Mouse (Mus musculus) cerebellum, adult 11-12 months (tissue): Measurements from ENCODE around the gene Bag3.

Source experiments
- DNase-seq: peaks from one replicate; pipeline ENCODE4 v3.0.0; 2022

Bag3 gene

DNA sequence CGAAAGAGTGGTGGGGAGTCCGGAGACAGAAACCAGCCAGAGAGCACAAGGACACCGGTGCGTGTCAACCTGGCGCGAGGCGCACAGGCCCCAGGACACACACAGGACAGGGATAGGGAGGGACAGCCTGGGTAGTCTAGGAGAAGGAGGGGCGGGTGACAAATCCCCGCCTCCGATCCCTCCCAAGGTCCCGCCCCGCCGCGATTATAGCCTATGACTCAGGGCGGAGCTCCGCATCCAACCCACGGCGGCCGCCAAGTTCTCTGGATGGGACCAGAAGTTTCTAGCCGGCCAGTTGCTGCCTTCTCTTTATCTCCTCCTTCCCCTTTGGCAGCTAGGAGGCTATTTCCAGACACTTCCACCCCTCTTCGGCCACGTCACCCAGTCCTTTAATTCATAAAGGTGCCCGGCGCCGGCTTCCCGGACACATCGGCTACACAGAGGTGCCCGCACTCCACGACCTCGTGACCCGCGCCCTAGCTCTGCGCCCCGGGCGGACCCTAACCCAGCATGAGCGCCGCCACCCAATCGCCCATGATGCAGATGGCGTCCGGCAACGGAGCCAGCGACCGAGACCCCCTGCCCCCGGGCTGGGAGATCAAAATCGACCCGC, at the start of gene Bag3:
TSS of gene Bag3 (plus strand) at position 268 of the 613 bp plus-strand sequence.
- peak; percentile 86 for DNase-seq

DNA sequence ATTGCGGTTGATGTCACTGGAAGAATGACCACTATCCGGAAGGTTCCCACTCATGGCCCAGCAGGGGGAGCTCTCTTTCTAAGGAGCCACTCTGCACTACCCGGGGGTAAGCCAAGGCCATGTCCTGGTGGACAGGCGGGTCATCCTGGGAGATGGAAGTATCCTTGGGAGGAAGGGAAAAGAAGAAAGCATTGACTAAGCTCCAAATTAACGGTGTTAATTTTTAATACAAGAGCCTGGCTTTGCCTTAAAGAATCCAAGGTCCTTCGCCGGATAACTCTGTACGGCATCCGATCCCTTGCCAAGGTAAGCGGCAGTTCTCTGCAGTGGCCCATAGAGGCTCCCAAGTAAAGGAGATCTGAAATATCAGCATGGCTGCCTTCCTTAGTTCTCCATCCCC, 49.1 kb upstream of the Bag3 start:
- DNase-seq, result peak; percentile 84

DNA sequence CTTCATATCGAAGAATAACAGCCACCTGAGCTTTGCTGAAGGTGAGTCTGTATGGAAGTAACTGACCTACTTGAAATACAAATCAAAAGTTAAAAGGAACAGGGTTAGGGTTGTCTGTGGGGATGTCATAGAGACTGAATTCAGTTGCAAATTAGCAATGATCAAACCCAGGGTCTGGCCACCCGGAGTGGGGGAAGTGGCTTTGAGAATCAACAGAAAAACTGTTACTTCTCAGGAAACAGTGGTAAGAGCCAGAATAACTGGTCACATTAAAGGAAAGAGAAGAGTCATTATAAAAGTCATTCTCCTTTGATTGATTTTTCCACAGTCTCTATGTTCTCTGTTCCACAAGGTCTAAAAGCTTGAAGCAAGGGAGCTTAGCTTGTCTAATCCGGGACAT, 34.4 kb upstream of the Bag3 start:
- no peak for DNase-seq

DNA sequence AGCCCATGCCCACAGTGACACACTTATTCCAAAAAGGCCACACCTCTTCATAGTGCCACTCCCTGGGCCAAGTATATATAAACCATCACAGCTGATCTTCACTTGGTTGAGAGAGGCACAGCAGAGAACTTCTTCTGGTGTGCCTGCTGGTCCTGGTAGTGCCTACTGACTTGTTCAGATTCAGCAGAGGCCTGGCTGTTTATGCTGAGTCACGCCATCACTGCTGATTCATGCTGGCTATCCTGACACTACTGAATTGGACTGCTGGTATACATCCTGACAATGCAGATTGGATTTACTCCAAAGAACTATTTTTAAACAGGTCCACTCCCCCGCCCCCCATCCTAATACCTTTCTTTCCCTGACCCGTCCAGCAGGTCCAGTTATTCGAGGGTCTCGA, 28.9 kb upstream of the Bag3 start:
- no peak for DNase-seq

DNA sequence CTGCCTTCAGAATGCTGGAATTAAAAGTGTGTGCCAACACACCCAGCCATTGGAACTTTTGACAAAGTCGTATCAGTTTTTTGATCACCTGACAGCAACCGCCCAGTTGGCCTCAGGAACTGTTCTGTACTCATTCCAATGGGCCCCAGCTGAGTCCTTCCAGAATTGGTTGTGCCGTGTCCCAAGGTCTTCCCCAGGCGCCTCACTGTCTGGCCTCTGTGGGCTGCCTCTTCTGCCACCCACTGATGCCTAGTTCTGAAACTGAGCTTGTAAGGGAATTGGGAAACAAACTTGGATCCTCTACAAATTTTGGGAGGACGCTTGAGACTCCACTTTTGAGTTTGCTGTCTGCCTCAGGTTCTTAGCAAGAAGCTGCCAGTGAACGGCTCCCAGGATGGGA, 23.6 kb upstream of the Bag3 start:
- DNase-seq, result no peak

DNA sequence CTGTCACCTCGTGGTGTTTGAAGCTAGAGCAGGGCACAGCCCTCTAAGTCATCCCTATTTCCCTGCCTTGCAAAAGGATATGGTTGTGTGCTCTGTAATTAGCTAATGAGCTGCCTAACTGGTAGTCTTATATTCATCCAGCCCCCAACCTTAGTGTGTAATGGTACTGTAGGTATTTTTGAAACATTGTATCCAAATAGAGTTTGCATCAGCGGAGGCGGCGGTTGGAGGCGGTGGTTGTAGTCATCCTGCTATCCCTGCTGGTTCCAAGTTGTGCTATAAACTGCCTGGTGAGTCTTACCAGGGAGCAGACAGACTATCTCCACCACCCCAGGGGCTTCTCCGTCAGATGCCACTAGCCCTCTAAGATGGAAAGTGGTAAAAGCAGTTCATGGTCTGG, 19.3 kb upstream of the Bag3 start:
- no peak for DNase-seq

DNA sequence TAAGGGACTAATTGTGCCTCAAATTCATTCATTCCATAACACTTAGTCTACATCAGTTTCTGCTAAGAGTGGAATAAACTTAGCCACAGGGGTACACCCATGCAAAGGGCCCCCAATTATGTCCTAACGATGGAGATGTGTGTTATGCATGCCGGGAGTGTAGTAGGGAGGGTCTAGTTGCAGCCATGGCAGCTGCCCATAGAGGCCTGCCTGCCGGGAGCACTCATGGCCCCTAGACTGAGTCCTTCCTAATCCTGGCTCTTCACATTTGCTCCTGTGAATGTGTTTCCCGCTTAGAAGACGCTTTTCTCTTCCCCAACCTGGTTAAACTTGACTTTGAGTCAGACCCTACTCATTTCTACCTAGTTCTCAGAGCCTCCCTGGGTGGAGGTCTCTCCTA, 11.5 kb upstream of the Bag3 start:
- no peak for DNase-seq

DNA sequence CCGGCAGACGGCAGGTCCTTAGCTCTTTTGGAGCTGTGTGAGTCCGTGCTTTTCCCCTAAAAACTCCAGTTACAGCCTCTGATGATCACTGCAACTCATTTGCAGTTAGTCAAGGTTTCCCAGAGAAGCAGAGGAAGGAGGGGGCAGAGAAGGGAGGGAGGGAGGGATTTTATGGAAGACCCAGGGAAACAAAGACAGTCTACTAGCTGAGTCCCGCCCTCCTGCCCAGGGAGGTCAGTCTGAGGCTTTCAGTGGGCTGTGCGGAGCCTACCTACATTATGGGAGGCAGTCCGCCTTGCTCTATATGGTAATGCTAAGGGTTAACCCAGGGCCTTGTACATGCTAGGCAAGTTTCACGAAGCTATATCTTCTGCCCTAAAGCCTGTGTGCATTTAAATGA, 9.9 kb upstream of the Bag3 start:
- no peak for DNase-seq

DNA sequence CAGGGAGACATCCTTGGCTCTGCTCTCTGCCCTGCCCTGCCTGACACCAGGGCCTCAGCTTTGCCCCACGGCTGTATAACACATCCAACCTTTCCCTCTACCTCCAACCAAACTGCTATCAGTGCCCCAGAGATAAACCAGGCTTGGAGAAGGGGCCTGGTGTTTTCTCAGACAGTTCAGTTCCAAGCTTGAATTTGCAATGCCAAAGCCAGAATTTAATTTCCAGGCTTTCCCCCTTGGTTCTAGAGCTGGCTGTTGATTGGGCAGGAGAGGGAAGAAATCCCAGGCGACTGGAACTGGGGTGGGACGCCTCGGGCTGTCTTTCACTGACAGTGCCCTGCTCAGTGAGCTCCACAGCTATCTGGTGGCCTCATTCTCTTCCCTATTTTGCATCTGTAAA, 9.1 kb upstream of the Bag3 start:
- no peak for DNase-seq

DNA sequence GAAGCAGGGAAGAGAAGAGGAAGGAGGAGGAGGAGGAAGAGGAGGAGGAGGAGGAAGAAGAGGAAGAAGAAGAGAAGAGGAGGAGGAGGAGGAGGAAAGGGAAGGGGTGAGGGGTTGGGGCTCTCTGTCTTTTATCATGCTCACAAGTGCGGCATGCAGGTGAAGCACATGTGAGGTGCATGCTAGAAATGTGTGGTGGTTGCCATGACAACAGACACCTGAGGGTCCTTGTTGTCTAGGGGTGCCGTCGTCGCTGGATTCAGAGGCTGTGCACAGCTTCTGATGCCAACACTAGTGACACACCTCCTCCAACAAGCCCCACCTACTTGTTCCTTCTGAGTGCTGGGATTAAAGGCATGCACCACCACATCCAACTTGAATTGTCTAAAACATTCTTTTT, 7.1 kb upstream of the Bag3 start:
- DNase-seq, result no peak

DNA sequence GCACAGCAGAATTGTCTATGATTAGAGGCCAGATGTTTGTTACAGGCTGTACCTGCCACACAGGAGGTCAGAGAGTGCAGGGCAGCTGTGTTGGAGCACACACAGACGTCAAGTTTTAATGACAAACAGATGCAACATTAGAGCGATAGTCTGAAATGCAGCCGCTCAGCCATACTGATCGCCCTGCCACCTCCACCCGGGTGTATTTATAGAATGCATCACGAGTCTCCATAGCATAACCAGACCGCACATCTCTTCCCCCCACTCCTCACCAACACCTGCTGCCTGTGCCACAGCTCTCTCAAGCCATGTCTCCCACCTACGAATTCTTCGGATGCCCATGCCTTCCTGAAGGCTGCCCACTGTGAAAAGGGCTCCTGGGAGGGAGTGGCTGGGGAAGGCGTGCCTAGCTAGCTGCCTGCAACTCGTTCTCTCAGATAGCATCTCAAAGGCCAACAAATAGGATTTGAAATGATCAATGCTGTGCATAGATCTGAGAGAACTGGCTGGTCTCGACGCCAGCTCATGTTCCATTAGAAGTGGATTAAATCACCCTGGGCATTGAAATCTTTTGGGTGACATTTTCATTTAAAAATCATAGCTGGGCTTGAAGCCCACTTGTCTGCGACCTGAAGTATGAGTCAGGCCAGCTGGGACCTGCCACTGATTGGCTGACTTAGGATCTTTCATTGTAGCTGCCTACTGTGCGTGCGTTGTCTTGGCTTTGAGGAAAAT, 3.9 kb upstream of the Bag3 start:
- no peak for DNase-seq

DNA sequence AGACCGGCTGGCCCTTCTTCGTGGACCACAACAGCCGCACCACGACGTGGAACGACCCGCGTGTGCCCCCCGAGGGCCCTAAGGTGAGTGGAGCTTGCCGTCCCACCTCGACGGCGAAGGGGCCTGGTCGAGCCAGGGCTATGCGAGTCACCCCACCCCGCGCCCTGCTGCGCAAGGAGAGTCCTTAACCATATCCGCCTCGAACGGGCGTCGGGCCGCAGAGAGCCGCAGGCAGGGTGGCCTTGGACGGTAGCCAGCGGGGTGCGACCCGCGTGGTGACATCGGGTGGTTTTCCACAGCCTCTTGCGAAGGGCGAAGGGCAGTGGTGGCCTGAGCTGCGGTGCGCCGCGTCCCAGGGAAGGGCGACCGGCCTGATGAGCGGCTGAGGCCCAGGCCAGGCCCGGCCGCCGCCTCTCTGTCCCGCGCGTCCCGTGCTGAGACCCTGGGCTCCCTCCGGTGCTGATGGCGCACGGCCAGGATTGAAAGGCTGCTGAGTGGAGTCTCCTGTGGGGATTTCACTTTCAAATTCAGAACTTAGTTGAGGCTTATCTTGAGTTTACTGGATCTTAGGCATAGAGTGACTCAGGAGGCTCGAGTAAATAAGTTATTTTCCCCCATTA, 656 bp downstream of the Bag3 start:
- DNase-seq, result peak; percentile 56

DNA sequence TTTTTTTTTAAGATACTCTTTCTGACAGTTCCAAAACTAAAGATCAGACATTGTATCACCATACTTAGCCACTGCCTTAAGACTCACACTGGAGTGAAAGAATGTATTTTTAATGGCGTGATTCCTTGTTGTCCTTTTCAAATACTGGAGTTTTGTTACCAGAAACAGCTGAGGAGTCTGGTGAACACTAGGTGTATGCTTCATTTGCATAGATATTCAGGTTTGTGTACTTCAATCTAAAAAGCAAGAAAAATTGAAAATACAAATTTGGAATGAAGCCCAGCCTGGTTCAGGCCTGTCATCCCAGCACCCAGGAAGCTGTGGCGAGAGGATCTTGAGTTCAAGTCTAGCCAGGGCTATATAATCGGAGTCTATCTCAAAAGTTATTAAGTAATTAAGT, 1.2 kb downstream of the Bag3 start:
- no peak for DNase-seq

DNA sequence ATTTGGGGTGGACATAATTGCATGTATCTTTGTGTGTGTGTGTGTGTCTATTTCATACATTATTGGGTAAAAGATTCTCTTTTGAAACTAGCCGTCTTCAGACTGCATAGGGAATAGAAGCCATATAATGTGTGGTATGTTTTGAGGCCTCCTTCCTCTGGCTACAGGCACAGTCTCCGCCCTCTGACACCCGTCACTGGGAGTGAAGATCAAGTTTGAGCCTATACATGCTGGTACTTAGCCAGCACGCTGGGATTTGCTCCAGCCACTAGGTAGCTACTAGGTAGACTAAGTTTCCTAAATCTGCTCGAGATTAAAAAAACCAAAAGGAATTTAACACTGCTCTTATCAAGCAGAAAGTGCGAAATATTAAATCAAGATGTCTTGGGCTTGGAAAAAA, 3.2 kb downstream of the Bag3 start:
- DNase-seq, result no peak

DNA sequence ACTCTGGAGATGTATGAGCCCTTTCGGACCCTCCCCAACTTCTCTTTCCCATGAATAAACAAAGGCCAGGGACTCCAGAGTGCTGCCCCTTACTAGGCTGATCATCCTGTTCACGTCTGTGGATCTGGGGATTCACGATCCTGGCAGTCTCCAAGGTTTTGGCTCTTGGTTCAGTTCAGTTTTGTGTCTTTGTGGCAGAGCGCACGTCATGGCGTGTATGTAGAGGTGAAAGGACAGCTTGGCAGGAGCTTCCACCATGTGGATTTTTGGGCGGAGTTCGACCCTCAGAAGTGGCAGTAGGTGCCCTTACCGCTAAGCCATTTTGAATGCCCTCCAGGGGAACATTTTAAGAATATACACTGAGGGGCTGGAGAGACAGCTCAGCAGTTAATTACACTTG, 5.2 kb downstream of the Bag3 start:
- no peak for DNase-seq

DNA sequence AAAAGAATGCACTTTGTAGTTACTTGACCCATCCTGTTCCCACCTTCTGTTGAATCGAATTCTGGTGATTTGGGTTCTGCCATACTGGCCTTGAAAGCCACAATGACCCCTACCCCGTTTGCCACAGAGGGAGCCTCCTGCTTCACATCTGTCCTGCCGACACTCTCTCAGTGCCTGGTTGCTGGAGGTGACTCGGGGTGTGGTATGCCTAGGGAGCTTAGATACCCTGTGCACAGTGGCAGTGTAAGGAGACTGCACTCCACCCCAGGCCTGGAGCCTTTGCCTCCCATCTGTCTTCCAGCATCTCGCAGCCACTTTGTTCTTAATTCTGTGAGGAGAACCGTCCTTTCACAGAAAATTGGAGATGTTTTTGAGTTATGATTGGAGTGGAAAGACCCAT, 5.7 kb downstream of the Bag3 start:
- DNase-seq, result no peak

DNA sequence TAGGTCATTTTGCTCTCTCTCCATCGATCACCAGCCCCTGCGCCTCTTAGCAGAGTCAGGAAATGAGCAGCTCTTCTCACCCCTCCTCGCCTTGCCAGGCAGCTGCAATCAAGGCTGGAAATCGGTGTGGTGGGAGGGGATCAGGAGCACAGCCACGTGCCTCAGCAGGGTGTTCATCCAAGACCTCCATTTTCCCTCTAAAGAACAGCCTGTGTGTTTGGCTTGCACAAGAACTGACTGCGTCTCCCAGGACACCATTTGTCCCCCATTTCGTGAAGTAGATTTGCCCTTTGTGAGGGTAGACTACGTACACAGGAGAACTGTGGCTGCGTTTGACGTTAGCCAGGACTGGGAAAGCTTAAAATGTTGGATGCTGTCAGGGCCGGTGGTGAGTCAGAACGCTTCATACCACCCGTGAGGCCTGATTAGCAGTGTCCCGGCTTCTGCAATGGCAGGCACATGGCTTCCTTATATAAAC, 6.2 kb downstream of the Bag3 start:
- no peak for DNase-seq

DNA sequence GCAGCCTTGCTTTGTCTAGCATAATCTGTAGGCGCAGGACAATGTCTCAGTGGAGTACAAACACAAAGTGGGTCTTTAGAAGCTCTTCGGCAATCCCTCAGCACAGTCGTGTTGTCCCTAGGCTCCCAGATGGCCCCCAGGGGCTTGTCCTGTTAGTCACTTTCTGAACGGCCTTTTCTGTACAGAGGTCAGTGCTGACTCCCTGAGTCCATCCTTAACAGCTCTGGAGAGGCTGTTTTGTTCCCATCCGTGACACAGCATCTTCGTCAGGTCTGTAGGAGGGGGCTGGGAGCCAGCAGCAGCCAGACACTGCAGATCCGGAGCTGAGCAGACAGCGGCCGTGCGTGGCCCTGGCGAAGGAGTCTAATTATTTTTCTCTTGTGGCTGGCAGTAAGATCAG, 7.6 kb downstream of the Bag3 start:
- peak; percentile 45 for DNase-seq

DNA sequence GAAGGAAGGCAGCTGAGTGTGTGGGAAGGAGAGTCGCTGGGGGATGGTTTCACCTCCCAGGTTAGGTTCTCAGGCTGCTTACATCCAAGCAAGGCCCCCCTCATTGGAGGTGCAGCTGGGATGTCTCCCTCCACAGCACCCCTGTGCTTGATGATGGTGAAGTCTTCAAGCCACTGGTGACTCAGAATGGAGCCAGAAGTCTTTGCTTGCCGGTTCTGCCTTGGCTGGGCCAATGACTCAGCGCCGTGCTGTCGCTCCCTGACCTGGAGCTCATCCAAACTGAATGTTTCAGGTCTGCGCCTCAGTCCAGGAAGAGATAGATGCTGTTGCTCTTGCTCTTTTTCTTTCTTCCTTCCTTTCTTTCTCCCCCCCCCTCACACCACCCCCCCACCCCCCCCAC, 8.5 kb downstream of the Bag3 start:
- DNase-seq, result peak; percentile 83

DNA sequence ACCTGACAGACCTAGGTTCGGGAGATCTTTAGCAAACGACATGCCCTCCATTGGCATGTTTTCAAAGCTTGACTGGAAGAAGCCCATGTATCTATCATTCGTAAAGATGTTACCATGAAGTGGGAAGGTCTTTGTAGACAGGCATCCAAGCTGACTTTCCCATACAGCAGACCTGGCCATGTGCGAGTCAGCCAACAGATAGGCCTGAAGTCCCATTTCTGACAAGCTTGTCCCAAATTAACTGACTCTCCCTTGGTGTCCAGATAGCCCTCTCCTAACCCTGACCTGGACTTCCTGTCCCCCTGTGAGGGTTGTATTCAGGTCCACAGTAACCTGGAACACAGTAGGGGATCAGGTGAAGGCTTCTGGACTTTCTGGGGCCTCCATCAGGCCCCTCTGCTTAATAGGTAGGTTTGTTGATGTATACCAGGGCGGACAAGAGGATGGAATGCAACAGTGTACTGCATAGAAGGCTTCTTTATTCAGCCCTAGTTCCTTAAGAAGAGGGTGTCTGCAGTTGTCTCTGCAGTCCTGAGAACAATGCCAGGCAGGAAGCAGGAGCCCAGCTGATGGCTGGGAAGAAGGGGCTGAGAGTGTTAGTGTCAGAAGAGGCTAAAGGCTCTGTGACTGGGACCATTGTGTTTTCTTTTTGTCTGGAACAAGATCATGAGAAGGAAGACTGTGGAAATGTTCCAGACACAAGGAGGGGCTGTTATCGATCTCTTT, 9.2 kb downstream of the Bag3 start:
- DNase-seq, result no peak

DNA sequence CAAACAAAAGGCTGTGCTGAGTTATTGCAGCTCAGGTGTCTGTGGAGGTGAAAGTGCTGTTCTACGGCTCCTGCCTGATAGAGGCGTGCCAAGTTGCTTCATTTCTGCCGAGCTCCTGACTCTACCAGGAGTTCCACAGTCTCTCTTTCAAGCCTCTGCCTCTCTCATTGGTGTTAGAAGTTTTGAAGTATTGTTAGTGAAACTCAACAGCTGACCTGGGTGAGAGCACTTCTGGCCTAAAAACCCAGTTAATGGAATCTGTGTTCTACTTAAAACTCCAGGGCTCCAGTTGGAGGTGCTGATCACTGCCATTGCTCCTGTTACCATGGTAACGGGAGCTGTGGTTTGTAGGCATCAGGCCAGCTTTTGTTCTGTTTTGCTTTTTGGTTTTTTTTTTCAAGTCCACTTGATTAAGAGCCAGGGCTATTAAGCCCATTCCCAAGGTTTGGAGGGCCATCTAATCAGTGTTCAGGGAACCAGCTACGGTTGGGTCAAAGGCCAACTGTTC, 11.6 kb downstream of the Bag3 start:
- DNase-seq, result no peak

DNA sequence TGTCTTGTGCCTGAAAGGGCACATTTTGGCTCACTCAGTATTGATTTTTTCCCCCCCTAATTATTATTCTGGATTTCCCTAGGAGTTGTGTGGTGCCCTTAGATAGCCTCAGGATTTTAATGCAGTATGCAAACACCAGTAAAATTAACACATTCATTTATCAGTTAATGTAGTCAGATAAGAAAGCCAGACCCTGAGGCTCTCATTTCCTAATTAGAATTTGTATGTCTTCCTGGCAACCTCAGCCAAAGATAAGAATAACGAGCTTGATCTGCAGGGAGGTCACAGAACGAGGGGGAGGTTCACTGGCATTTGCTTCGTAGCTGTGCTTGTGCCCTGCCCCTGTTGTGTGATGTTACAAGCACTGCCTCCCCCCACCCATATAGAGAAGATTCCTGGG, 12.7 kb downstream of the Bag3 start:
- no peak for DNase-seq

DNA sequence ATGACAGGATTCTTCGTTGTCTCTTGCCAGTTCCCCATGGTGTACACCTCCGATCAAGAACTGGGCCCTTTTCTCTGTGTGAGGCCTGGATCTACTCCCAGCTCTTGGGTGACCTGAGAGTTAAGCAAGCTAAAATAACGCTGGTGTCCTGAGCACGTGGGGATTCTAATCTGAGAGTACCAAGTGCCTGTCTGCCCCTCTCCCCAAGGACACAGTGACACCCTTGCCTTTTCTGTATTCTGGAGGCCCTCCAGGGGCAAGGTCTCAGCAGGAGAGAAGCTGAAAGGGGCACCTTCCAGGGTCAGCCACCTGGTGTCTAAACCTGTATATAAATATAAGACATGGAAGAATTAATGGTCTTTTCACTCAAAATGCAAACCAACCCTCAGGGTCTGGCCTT, 14.3 kb downstream of the Bag3 start:
- no peak for DNase-seq

DNA sequence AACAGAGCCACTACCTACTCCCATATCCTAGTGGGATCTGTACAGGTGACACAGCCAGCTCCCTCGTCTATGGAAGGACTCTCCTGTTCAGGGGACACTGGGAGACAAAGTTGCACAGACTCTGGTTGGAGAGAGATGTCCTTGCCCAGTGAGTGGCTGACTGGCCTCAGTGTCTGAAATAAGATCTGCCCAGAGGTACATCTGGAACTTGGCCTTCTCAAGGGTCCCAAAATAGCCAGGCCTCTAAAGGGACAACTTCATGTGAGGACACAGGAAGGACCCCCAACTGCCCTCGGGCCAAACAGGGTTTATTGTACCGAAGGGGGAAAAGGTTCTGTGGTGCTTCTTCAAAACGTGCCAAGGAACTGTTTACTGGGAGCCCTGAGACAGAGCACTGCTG, 14.8 kb downstream of the Bag3 start:
- DNase-seq, result no peak
